Mouse (Mus musculus) liver, embryonic 14.5 days (tissue): ENCODE measurements at regions not wholly inside any gene's neighbourhood (a gene's known extent, or its start where the extent isn't known, plus 50 kb on each side); places are given as distances from the start of the nearest gene placed in this dataset.

ENCODE experiments used
- CTCF ChIP-seq: IDR thresholded peaks from 2 replicates; pipeline ENCODE4 v1.5.1; 2016; ENCODE audit warnings: antibody characterized with exemption, low read depth, control low read depth
- EP300 ChIP-seq: IDR thresholded peaks from 2 replicates; pipeline ENCODE4 v1.6.1; 2016; ENCODE audit warnings: antibody characterized with exemption, low read depth

DNA sequence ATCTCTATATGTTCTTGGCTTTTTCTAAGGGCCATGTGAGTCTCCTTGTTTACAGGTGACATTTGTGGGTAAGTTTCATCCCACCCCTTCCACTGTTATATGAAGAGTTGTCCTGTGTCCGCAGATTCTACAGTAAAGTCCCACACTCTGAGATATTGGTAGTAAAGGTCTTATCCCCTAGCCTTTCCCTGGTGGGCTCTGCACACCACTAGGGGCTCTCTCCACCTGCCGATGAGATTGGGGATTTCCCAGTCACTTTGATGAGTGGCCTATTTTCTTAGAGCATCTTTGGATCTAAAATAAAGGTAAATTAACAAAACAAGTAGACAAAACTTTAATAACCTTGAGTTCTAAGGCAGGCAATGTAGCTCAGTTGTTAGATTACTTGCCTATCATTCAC lies 86.4 kb downstream of the Nkx2-1 start:
- TF ChIP-seq CTCF, result no peak
- TF ChIP-seq EP300, result no peak
